Mouse (Mus musculus) stomach, postnatal 0 days (tissue): ENCODE results near the gene Camkmt. TPM values are rescaled to one million over a fixed set of nuclear protein-coding genes. Genes with fewer than 3 reads are reported as not detected.
A peak's percentile ranks its signal among the peaks of the same experiment; 100 is the strongest.

ENCODE experiments used
- ATAC-seq: fragments of 200-750 bp; cut with Nextera tagmentation; 2 replicates; pipeline ENCODE4 v1.8.0; 2017; ENCODE audit not compliant: low FRiP score, low TSS enrichment
- DNase-seq: peaks from one replicate; pipeline ENCODE4 v3.0.0-alpha.2; 2016; ENCODE audit warnings: low spot score
- H3K27ac ChIP-seq: fragments of 300-500 bp; sonication (generic); replicated peaks from 2 replicates; pipeline ENCODE4 v1.5.1; 2014; ENCODE audit warnings: mild to moderate bottlenecking, control low read depth
- H3K27me3 ChIP-seq: fragments of 300-500 bp; sonication (generic); 2 replicates; pipeline ENCODE4 v1.6.1; 2014; ENCODE audit warnings: low read length; ENCODE audit not compliant: control insufficient read depth, insufficient read depth
- H3K36me3 ChIP-seq: fragments of 300-500 bp; sonication (generic); 2 replicates; pipeline ENCODE4 v1.6.1; 2014; ENCODE audit warnings: low read length, mixed read lengths; ENCODE audit not compliant: control insufficient read depth, insufficient read depth
- H3K4me1 ChIP-seq: fragments of 300-500 bp; sonication (generic); replicated peaks from 2 replicates; pipeline ENCODE4 v1.6.1; 2014; ENCODE audit warnings: antibody characterized with exemption; ENCODE audit not compliant: control insufficient read depth, insufficient read depth
- H3K4me2 ChIP-seq: fragments of 300-500 bp; sonication (generic); replicated peaks from 2 replicates; pipeline ENCODE4 v1.6.1; 2014; ENCODE audit warnings: low read depth, mild to moderate bottlenecking, control low read depth, moderate library complexity
- H3K4me3 ChIP-seq: fragments of 300-500 bp; sonication (generic); 2 replicates; pipeline ENCODE4 v1.5.1; 2014; ENCODE audit warnings: low read depth, low read length, control low read depth
- H3K9ac ChIP-seq: fragments of 300-500 bp; sonication (generic); 2 replicates; pipeline ENCODE4 v1.6.1; 2014; ENCODE audit warnings: mild to moderate bottlenecking, low read length, control low read depth, mixed read lengths
- H3K9me3 ChIP-seq: fragments of 300-500 bp; sonication (generic); 2 replicates; pipeline ENCODE4 v1.6.1; 2016; ENCODE audit warnings: low read length; ENCODE audit not compliant: control insufficient read depth
- CTCF ChIP-seq: IDR thresholded peaks from 2 replicates; pipeline ENCODE4 v1.5.1; 2016; ENCODE audit warnings: antibody characterized with exemption, low read depth, mild to moderate bottlenecking, moderate library complexity
- EP300 ChIP-seq: optimal IDR thresholded peaks from 2 replicates; pipeline ENCODE3; 2016; ENCODE audit warnings: antibody characterized with exemption
- WGBS: fragments of 180-500 bp; shearing (Covaris S2); extraction: QIAGEN DNeasy Blood & Tissue Kit; methylation state at CpG from one replicate; pipeline ENCODE4 v1.1.7; 2014; 5-methylcytosine and 5-hydroxymethylcytosine counted together
- polyA plus RNA-seq: library from polyadenylated mRNA; unstranded; fragments of >200 nt; fragmentation: Nextera tagmentation; extraction: Ambion mirVana; gene quantifications from 2 replicates; pipeline ENCODE4 v1.2.1, GENCODE M21; 2015

The Camkmt gene
- polyA plus RNA-seq, 1 experiment from 2014 or later = 8.3 TPM

GRCm38 (mm10) chr17:85160786-85161185 lies 70.4 kb downstream of the Camkmt start:
- ATAC-seq (no peak), DNase-seq (no peak)
- Histone ChIP-seq H3K36me3 (no peaks in the 10 kb centered on the region), H3K9ac (no peak overlapping the region), H3K27me3 (no peaks in the 10 kb centered on the region), H3K27ac (no peak overlapping the region), H3K4me2 (no peak overlapping the region), H3K4me3 (no peak overlapping the region), H3K4me1 (no peaks in the 10 kb centered on the region), H3K9me3 (no peaks in the 10 kb centered on the region)
- TF ChIP-seq CTCF = no peak
- no peak for TF ChIP-seq EP300
- 89% methylated on average over 8 of the region's 8 CpGs for WGBS

GRCm38 (mm10) chr17:85162569-85163271 lies 72.4 kb downstream of the Camkmt start:
- Histone ChIP-seq H3K27me3 (no peaks in the 10 kb centered on the region), H3K4me3 (no peak overlapping the region), H3K27ac (no peak overlapping the region), H3K9ac (no peak overlapping the region), H3K4me2 (no peak overlapping the region), H3K9me3 (no peaks in the 10 kb centered on the region), H3K4me1 (no peaks in the 10 kb centered on the region), H3K36me3 (no peaks in the 10 kb centered on the region)
- peak; percentile 71; the same call in 1 of the 2 replicates for ATAC-seq
- WGBS = 67% methylated on average over 7 of the region's 7 CpGs
- TF ChIP-seq CTCF (no peak), EP300 (no peak)
- DNase-seq = no peak

- Histone ChIP-seq H3K4me1 (no peaks in the 10 kb centered on the region), H3K9me3 (no peaks in the 10 kb centered on the region), H3K4me2 (no peak overlapping the region), H3K4me3 (no peak overlapping the region), H3K27me3 (no peaks in the 10 kb centered on the region), H3K27ac (no peak overlapping the region; the same call in 1 of the 2 replicates), H3K36me3 (no peaks in the 10 kb centered on the region), H3K9ac (no peak overlapping the region)
- no peak for ATAC-seq
- no peak for TF ChIP-seq CTCF
- no peak for TF ChIP-seq EP300
- DNase-seq = no peak
- 61% methylated on average over 4 of the region's 4 CpGs for WGBS
These were observed 72.9 kb downstream of the Camkmt start for GRCm38 (mm10) chr17:85163272-85163610.

GRCm38 (mm10) chr17:85168761-85169160 lies 78.4 kb downstream of the Camkmt start:
- 89% methylated on average over 2 of the region's 2 CpGs for WGBS
- Histone ChIP-seq H3K4me1 (no peaks in the 10 kb centered on the region), H3K27ac (no peak overlapping the region), H3K4me3 (no peak overlapping the region), H3K9me3 (no peaks in the 10 kb centered on the region), H3K27me3 (no peaks in the 10 kb centered on the region), H3K36me3 (no peaks in the 10 kb centered on the region), H3K4me2 (no peak overlapping the region), H3K9ac (no peak overlapping the region)
- ATAC-seq = no peak
- TF ChIP-seq EP300 = no peak
- TF ChIP-seq CTCF = no peak
- DNase-seq = no peak

GRCm38 (mm10) chr17:85170541-85171255 lies 80.3 kb downstream of the Camkmt start:
- no peak overlapping the region for H3K4me2 ChIP-seq
- no peaks in the 10 kb centered on the region for H3K4me1 ChIP-seq
- no peaks in the 10 kb centered on the region for H3K9me3 ChIP-seq
- no peak overlapping the region for H3K9ac ChIP-seq
- WGBS = 83% methylated on average over 10 of the region's 10 CpGs
- DNase-seq (no peak), ATAC-seq (no peak)
- no peaks in the 10 kb centered on the region for H3K36me3 ChIP-seq
- no peak overlapping the region for H3K4me3 ChIP-seq
- no peak for TF ChIP-seq CTCF
- TF ChIP-seq EP300 = no peak
- H3K27ac ChIP-seq = no peak overlapping the region
- no peaks in the 10 kb centered on the region for H3K27me3 ChIP-seq

GRCm38 (mm10) chr17:85171951-85172350 lies 81.6 kb downstream of the Camkmt start:
- 52% methylated on average over 4 of the region's 4 CpGs for WGBS

More at GRCm38 (mm10) chr17:85171951-85172350, 81.6 kb downstream of the Camkmt start:
- H3K9ac ChIP-seq = no peak overlapping the region
- DNase-seq = no peak
- H3K4me2 ChIP-seq = no peak overlapping the region
- no peaks in the 10 kb centered on the region for H3K27me3 ChIP-seq
- H3K27ac ChIP-seq = no peak overlapping the region
- no peaks in the 10 kb centered on the region for H3K9me3 ChIP-seq
- ATAC-seq = no peak
- TF ChIP-seq EP300 (no peak), CTCF (no peak)
- no peaks in the 10 kb centered on the region for H3K36me3 ChIP-seq
- no peak overlapping the region for H3K4me3 ChIP-seq
- H3K4me1 ChIP-seq = no peaks in the 10 kb centered on the region
